Mouse (Mus musculus) gastrocnemius, postnatal 14 days (tissue): ENCODE data around the gene Lamtor4. TPM values are rescaled to one million over a fixed set of nuclear protein-coding genes. Genes with fewer than 3 reads are reported as not detected.

Source experiments
- DNase-seq: peaks from one replicate; pipeline ENCODE4 v3.0.0; 2021; ENCODE audit warnings: mixed read lengths
- intact Hi-C: fragments of 180-260 bp; cut with DNase I; formaldehyde crosslinking; loops from one replicate; pipeline ENCODE4 v1.15.1; 2025; ENCODE audit warnings: low total_unique reads
- total RNA-seq, 2 experiments: library from RNA; stranded (reverse); gene quantifications; 2 replicates each; pipeline ENCODE4 v1.2.3; 2021

Lamtor4 gene
- total RNA-seq, 2 experiments from 2014 or later: 52.6 to 60.5 TPM

DNA sequence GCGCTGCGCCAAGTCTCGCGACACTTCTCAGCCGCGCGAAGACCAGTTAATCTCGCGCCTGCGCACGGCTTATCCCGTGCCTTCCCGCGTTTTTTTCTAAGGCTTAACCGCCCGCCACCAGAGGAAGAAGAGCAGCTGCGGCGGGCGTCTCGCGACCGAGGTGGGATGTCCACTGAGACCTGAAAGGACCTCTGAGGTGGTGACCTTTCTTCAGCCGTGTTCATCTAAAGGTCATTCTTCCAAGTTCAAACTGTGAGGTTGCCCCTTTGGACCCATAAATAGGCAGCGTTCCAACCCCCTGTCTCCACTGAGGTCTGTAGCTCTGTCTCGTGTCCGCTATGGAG is 25.1 kb downstream of the Lamtor4 start:
- intact Hi-C loops: no loop called here
- DNase-seq: no peak

DNA sequence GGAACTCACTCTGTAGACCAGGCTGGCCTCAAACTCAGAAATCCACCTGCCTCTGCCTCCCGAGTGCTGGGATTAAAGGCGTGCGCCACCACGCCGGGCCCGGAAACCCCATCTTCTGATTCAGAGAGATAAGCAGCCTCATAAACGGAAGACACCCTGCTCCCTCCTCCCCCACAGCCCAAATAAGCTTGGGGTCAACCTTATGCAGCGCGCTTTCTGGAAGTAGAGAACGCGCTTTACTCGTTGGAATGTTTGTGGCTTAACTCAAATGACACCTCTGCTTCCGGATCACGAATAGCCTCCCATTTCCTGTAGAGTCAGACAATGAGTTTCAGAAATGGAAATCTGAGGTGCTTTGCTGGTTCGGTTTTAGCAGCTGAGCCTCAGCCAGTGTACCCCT is 25.5 kb downstream of the Lamtor4 start:
- DNase-seq: no peak
- intact Hi-C loops: no loop called here

DNA sequence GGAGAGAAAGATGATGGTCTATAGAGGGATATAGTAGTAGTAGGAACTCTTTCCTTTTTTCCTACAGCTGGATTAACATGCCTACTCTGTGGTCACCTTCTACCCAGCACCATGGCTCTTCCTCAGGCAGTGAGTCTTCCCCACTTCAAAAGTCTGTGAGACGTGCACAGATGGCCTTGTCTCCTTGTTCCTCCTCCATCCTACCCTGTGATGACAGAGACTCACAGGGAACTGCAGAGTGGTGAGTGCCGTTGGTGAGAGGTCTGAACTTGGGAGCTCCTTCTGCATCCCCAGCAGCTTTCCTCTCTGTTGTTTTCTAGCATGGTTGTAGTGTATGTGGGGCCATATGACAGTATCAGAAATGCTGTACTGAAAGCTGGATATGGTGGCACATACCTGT is 26.5 kb downstream of the Lamtor4 start:
- intact Hi-C loops: no loop called here
- no peak for DNase-seq

DNA sequence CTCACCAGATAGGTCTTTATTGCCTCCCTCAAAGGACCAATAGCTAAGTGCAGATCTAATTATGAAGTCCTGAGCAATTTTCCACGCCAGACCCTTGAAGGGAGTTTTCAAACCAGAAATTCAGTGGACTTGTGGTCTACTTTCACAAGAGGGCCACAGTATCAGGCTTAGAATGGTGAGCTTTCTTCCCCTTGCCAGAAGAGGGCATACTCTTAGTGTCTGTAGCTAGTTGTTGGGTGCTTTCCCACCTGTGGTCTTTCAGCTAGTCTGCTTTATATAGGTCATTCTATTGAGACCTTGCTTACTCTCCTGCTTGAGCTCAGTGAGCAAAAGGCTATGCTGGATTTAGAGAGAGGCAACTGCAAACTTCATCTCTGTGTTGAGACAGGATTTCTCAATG is 28.3 kb downstream of the Lamtor4 start:
- DNase-seq: no peak
- intact Hi-C loops: no loop called here

DNA sequence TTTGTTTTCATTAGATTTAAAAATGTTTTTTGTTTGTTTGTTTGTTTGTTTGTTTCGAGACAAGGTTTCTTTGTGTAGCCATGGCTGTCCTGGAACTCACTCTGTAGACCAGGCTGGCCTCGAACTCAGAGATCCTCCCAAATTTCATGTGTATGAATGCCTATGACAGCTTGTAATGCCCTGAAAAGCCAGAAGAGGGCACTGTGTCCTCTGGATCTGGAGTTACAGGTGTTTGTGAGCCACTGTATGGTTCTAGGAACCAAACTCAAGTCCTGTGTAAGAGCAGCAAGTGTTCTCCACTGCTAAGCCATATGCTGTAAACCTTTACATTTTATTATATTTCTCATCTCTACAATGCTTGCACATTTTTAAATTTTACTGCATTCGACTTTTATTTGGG is 32.6 kb downstream of the Lamtor4 start:
- intact Hi-C loops: no loop called here
- DNase-seq: no peak

DNA sequence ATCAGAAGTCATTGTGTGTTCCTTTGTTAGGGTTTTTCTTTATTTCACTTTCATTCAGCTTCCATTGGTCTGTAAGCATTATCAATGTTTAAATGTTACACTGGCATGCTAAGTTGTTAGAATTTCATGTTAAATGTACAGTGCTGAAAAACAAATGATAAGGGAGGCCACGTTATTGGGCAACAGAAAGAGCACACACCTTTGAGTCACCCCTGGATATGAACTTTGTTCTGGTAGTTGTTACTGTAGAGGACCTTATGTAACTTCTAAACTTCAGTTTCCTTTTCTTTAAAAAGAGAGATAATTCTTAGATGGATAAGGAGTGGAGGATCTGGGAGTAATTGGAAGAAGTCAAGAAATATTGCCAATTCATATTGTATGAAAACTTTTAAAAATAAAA is 36.4 kb downstream of the Lamtor4 start:
- intact Hi-C loops: no loop called here

DNA sequence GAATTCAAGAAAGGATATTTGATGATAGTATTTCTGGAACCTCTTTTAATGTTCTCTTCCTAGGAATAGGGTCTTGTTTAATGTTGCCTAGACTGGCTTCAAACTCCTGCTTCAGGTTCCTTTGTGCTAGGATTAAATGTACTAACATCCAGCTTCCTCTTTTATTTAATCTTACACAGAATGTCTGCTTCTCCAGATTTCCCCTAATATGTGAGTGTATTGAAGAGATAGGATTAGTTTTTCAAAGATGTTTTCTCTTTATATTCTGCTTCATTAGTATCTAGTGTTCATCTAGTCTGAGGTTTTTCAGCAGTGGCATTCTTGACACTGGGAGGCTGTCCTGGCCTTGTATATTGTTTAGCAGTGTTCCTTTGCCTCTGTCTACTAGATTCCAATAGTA is 38.9 kb downstream of the Lamtor4 start:
- no peak for DNase-seq
- intact Hi-C loops: no loop called here

More for the DNA sequence above, 36.4 kb downstream of the Lamtor4 start:
- no peak for DNase-seq

DNA sequence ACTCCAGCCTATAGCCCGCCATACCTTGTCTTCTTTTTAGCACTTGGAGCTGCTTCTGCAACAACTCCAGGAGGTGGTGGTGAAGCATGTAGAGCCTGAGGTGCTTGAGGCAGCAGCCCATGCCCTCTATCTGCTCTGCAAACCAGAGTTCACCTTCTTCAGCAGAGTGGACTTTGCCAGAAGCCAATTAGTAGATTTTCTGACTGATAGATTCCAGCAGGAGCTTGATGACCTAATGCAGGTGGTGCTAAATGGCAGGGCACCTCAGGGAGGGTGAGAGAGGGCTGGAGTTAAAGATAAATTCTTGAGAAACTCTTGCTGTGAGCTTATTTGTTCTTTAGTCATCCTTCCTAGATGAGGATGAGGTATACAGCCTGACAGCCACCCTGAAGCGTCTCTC is 44.3 kb downstream of the Lamtor4 start:
- intact Hi-C loops: no loop called here
- DNase-seq: no peak

Other genes with a start within 250 kb of the Lamtor4 start
- not detected for gene Smok3a, start 234.2 kb upstream of the Lamtor4 start, total RNA-seq
- not detected for gene Smok3b, start 234.1 kb upstream of the Lamtor4 start, total RNA-seq
- gene Smok3c, start 202.3 kb upstream of the Lamtor4 start, total RNA-seq: not detected
- gene Zkscan1, start 170.4 kb upstream of the Lamtor4 start, total RNA-seq: 10 to 100 TPM; 10.8 to 11.2 TPM
- 10 to 100 TPM; 10.3 to 10.6 TPM for gene Zscan21, start 138.6 kb upstream of the Lamtor4 start, total RNA-seq
- 1 to 10 TPM; 5.3 to 6.0 TPM for gene Zfp113, start 99.7 kb upstream of the Lamtor4 start, total RNA-seq
- gene Cops6, start 94.4 kb upstream of the Lamtor4 start, total RNA-seq: 100 to 1,000 TPM; 107 to 110 TPM
- gene Ap4m1, start 83.5 kb upstream of the Lamtor4 start, total RNA-seq: 10 to 100 TPM in 1 of 2 experiments, 1 to 10 TPM in 1; 7.6 to 10.1 TPM
- 10 to 100 TPM; 10.7 to 11.8 TPM for gene Mcm7, start 83.1 kb upstream of the Lamtor4 start, total RNA-seq
- gene Taf6, start 68.0 kb upstream of the Lamtor4 start, total RNA-seq: 10 to 100 TPM; 20.8 to 24.8 TPM
- 1 to 10 TPM; 6.4 to 7.2 TPM for gene Cnpy4, start 68.0 kb upstream of the Lamtor4 start, total RNA-seq
- gene Mblac1, start 61.2 kb upstream of the Lamtor4 start, total RNA-seq: 1 to 10 TPM; 2.6 to 2.9 TPM
- under 1 TPM; 0.58 to 0.98 TPM for gene Nxpe5, start 29.6 kb upstream of the Lamtor4 start, total RNA-seq
- gene BC037034, start 8.6 kb downstream of the Lamtor4 start, total RNA-seq: 1 to 10 TPM; 3.4 to 4.6 TPM
- under 1 TPM; 0.51 to 0.55 TPM for gene Gal3st4, start 17.4 kb downstream of the Lamtor4 start, total RNA-seq
- gene Gm43720, start 24.5 kb downstream of the Lamtor4 start, total RNA-seq: not detected
- under 1 TPM; 0.44 to 0.47 TPM for gene Gpc2, start 24.5 kb downstream of the Lamtor4 start, total RNA-seq
- under 1 TPM in 1 of 2 experiments, not detected in 1; 0.49 TPM for gene Stag3, start 24.8 kb downstream of the Lamtor4 start, total RNA-seq
- not detected for gene Pvrig, start 86.5 kb downstream of the Lamtor4 start, total RNA-seq
- 1 to 10 TPM; 3.2 to 3.6 TPM for gene Zfp157, start 186.0 kb downstream of the Lamtor4 start, total RNA-seq